Mouse (Mus musculus): ENCODE results near the gene Pilra. TPM values are rescaled to one million over a fixed set of nuclear protein-coding genes. Genes with fewer than 3 reads are reported as not detected.
"Not testable (repeated sequence)": the region's sequence is repeated elsewhere in the genome, so short reads cannot be mapped to it uniquely, and the experiment has no call there.

Pilra gene
- total RNA-seq (2012; rRNA removed), result 0.21 and 0.62 TPM in 2 replicates

DNA sequence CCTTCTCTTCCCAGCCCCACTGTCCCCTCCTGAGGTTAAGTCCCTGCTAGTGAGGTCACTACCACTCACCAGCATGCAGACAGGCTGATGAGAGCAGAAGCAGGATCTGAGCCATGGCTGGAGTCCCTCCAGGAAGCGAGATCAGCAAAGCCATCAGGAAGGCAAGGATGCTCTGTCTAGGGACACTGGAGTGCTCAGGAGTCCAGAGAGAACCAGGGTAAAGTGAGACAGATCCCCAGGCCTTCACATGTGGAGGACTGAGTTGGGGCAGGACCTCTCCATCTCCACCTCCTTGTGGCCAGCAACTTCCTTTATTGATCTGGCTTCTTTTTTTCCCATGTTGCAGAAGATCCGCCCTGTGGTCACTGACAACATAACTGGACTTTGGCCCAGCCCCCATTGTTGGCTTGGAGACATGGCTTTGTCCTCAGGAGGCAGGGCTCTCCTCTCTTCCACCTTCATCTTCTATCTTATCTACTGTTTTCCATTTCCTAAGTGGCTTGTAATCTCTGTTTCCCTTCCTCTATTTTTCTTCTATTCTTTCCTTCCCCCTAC, at the start of gene Pilra:
Gene Pilra (minus strand): TSS at position 316 of the 555 bp plus-strand sequence.
- in situ Hi-C loops (cut with MboI; ENCODE audit: low sequenced_read_pairs in 2 of 2, unreplicated experiment in 2 of 2); H3K27ac ChIP-seq (ENCODE audit: insufficient read depth, low read depth, low read length, poor library complexity, severe bottlenecking); DNase-seq (ENCODE audit: low read depth, low spot score): not testable (repeated sequence)

DNA sequence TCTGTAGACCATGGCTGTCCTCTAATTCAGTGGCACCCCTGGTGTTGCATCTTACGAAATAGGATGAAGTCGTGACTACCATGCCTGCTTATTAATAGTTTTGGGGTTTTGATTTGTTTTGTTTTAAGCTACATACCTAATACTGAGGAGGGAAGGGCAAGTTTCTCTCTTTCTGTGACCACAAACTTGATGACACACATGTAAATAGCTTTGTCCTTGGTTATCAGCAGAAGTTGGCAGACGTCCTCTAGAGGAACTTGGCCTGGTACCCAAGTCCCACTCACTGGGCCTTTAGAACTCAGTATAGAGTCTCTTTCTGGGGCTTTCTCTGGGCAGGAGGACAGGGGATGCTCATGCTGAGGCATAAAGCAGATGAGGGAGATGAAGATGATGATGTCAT, 47.3 kb upstream of the Pilra start:
- no peak for DNase-seq (ENCODE audit: low read depth, low spot score)
- Histone ChIP-seq H3K27ac (ENCODE audit: insufficient read depth, low read depth, low read length, poor library complexity, severe bottlenecking) (no peak overlapping the region), H3K36me3 (ENCODE audit: control insufficient read depth, insufficient read depth, low read length, poor library complexity, severe bottlenecking) (no peaks in the 10 kb centered on the region), H3K4me1 (ENCODE audit: control insufficient read depth in 2 of 2, insufficient read depth in 2 of 2, low read length in 2 of 2, poor library complexity in 1 of 2) (no peaks in the 10 kb centered on the region), H3K4me3 (ENCODE audit: insufficient read depth in 1 of 2, low read depth in 1 of 2, low read length in 2 of 2, poor library complexity in 1 of 2, severe bottlenecking in 1 of 2) (no peak overlapping the region), H3K9ac (ENCODE audit: insufficient read depth, low read depth, low read length, poor library complexity, severe bottlenecking) (no peak overlapping the region), H3K9me3 (ENCODE audit: control insufficient read depth, insufficient read depth, low read depth, low read length) (no peaks in the 10 kb centered on the region)
- in situ Hi-C loops (cut with MboI; ENCODE audit: low sequenced_read_pairs in 2 of 2, unreplicated experiment in 2 of 2), result loop anchor here in 1 of 2 experiments (10.0 kb wide), 1 partner anchor 91 kb away; no protein-coding TSS in a partner anchor
- TF ChIP-seq MAFK (IDR thresholded peaks at IDR 0.05; ENCODE audit: insufficient read depth, low read depth, low read length), result no peak
- no peak for TF ChIP-seq HCFC1 (IDR thresholded peaks at IDR 0.05; ENCODE audit: borderline replicate concordance, insufficient read depth, low read length)
- no peak for TF ChIP-seq CHD2 (IDR thresholded peaks at IDR 0.05; ENCODE audit: low read depth, low read length)
- no peak for TF ChIP-seq ZNF384 (IDR thresholded peaks at IDR 0.05; ENCODE audit: low read depth, low read length)
- no peak for TF ChIP-seq ZC3H11A (IDR thresholded peaks at IDR 0.05; ENCODE audit: borderline replicate concordance, low read depth, low read length)

More for the DNA sequence above, at the start of gene Pilra:
- H3K9me3 ChIP-seq (ENCODE audit: control insufficient read depth, insufficient read depth, low read depth, low read length); H3K4me1 ChIP-seq (ENCODE audit: control insufficient read depth in 2 of 2, insufficient read depth in 2 of 2, low read length in 2 of 2, poor library complexity in 1 of 2); H3K4me3 ChIP-seq (ENCODE audit: insufficient read depth in 1 of 2, low read depth in 1 of 2, low read length in 2 of 2, poor library complexity in 1 of 2, severe bottlenecking in 1 of 2); H3K36me3 ChIP-seq (ENCODE audit: control insufficient read depth, insufficient read depth, low read length, poor library complexity, severe bottlenecking); H3K9ac ChIP-seq (ENCODE audit: insufficient read depth, low read depth, low read length, poor library complexity, severe bottlenecking): not testable (repeated sequence)

DNA sequence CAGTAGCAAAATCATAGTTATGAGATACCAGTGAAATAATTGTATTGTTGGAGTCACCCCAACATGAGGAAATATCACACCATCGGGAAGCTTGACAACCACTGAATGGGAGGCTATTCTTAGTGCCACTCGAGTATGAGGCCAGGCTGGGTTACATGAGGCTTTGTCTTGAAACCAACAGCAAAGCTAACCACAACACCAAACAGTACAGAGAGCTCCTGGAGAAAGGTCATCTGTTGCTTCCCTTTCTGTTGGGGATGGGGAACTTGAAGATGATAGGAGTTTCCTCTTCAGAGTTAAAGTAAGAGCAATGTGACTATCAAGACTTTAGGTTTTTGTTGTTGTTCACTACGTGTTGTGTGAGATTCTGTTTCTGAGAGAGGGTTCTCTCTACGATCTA, 46.8 kb upstream of the Pilra start:
- DNase-seq (ENCODE audit: low read depth, low spot score), result no peak
- H3K9ac ChIP-seq (ENCODE audit: insufficient read depth, low read depth, low read length, poor library complexity, severe bottlenecking), result no peak overlapping the region
- no peak overlapping the region for H3K27ac ChIP-seq (ENCODE audit: insufficient read depth, low read depth, low read length, poor library complexity, severe bottlenecking)
- H3K9me3 ChIP-seq (ENCODE audit: control insufficient read depth, insufficient read depth, low read depth, low read length), result no peaks in the 10 kb centered on the region
- TF ChIP-seq ZC3H11A (IDR thresholded peaks at IDR 0.05; ENCODE audit: borderline replicate concordance, low read depth, low read length) (no peak), CHD2 (IDR thresholded peaks at IDR 0.05; ENCODE audit: low read depth, low read length) (no peak), MAFK (IDR thresholded peaks at IDR 0.05; ENCODE audit: insufficient read depth, low read depth, low read length) (no peak), ZNF384 (IDR thresholded peaks at IDR 0.05; ENCODE audit: low read depth, low read length) (no peak), HCFC1 (IDR thresholded peaks at IDR 0.05; ENCODE audit: borderline replicate concordance, insufficient read depth, low read length) (no peak)
- no peaks in the 10 kb centered on the region for H3K4me1 ChIP-seq (ENCODE audit: control insufficient read depth in 2 of 2, insufficient read depth in 2 of 2, low read length in 2 of 2, poor library complexity in 1 of 2)
- H3K36me3 ChIP-seq (ENCODE audit: control insufficient read depth, insufficient read depth, low read length, poor library complexity, severe bottlenecking), result no peaks in the 10 kb centered on the region
- no peak overlapping the region for H3K4me3 ChIP-seq (ENCODE audit: insufficient read depth in 1 of 2, low read depth in 1 of 2, low read length in 2 of 2, poor library complexity in 1 of 2, severe bottlenecking in 1 of 2)
- in situ Hi-C loops (cut with MboI; ENCODE audit: low sequenced_read_pairs in 2 of 2, unreplicated experiment in 2 of 2), result loop anchor here in 1 of 2 experiments (10.0 kb wide), 1 partner anchor 92 kb away; no protein-coding TSS in a partner anchor

DNA sequence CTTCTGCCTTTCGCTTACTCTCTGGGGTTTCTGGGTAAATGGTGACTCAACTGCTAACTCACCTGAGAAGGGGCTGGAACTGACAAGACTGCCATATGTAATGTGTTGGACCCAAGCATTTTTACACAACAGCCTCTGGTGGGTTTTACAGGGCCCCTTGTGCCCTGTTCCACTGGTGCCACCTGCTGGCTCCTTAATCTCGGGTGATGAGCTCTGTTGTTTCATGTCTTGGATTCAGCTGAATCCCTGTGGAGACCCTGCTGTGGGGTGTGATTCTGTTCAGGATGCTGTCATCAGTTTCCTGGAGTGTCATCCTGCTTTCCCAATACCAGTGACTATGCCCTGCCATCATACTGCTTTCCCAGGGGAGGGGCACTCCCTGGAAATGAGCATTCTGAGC, 41.8 kb upstream of the Pilra start:
- no peaks in the 10 kb centered on the region for H3K36me3 ChIP-seq (ENCODE audit: control insufficient read depth, insufficient read depth, low read length, poor library complexity, severe bottlenecking)
- no peak overlapping the region for H3K4me3 ChIP-seq (ENCODE audit: insufficient read depth in 1 of 2, low read depth in 1 of 2, low read length in 2 of 2, poor library complexity in 1 of 2, severe bottlenecking in 1 of 2)
- DNase-seq (ENCODE audit: low read depth, low spot score), result no peak
- no peak overlapping the region for H3K9ac ChIP-seq (ENCODE audit: insufficient read depth, low read depth, low read length, poor library complexity, severe bottlenecking)
- TF ChIP-seq HCFC1 (IDR thresholded peaks at IDR 0.05; ENCODE audit: borderline replicate concordance, insufficient read depth, low read length) (no peak), ZNF384 (IDR thresholded peaks at IDR 0.05; ENCODE audit: low read depth, low read length) (no peak), ZC3H11A (IDR thresholded peaks at IDR 0.05; ENCODE audit: borderline replicate concordance, low read depth, low read length) (no peak), MAFK (IDR thresholded peaks at IDR 0.05; ENCODE audit: insufficient read depth, low read depth, low read length) (no peak), CHD2 (IDR thresholded peaks at IDR 0.05; ENCODE audit: low read depth, low read length) (no peak)
- no peaks in the 10 kb centered on the region for H3K4me1 ChIP-seq (ENCODE audit: control insufficient read depth in 2 of 2, insufficient read depth in 2 of 2, low read length in 2 of 2, poor library complexity in 1 of 2)
- no peaks in the 10 kb centered on the region for H3K9me3 ChIP-seq (ENCODE audit: control insufficient read depth, insufficient read depth, low read depth, low read length)
- no peak overlapping the region for H3K27ac ChIP-seq (ENCODE audit: insufficient read depth, low read depth, low read length, poor library complexity, severe bottlenecking)
- in situ Hi-C loops (cut with MboI; ENCODE audit: low sequenced_read_pairs in 2 of 2, unreplicated experiment in 2 of 2), result no loop called here

DNA sequence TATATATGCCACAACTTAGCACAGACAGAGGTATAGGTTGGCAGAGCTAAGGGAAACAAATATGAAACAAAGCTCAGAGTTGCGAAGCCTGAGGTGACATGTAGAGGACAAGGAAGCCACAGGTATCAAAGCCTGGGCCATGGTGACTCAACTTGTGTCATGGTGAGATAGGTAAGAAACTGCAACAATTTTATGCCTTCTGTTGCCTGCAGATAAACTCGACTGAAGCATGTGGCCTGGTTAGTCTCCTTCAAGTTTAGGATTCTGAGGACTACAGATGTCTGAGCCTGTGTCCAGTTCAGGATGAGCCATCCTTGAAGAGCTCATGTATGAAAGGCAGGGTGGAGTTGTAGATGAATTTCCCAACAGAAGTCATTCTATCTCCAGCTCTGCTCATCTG, 39.0 kb upstream of the Pilra start:
- no peak overlapping the region for H3K4me3 ChIP-seq (ENCODE audit: insufficient read depth in 1 of 2, low read depth in 1 of 2, low read length in 2 of 2, poor library complexity in 1 of 2, severe bottlenecking in 1 of 2)
- no peaks in the 10 kb centered on the region for H3K9me3 ChIP-seq (ENCODE audit: control insufficient read depth, insufficient read depth, low read depth, low read length)
- no peak for DNase-seq (ENCODE audit: low read depth, low spot score)
- no peaks in the 10 kb centered on the region for H3K4me1 ChIP-seq (ENCODE audit: control insufficient read depth in 2 of 2, insufficient read depth in 2 of 2, low read length in 2 of 2, poor library complexity in 1 of 2)
- in situ Hi-C loops (cut with MboI; ENCODE audit: low sequenced_read_pairs in 2 of 2, unreplicated experiment in 2 of 2), result no loop called here
- H3K9ac ChIP-seq (ENCODE audit: insufficient read depth, low read depth, low read length, poor library complexity, severe bottlenecking), result no peak overlapping the region
- TF ChIP-seq MAFK (IDR thresholded peaks at IDR 0.05; ENCODE audit: insufficient read depth, low read depth, low read length) (no peak), HCFC1 (IDR thresholded peaks at IDR 0.05; ENCODE audit: borderline replicate concordance, insufficient read depth, low read length) (no peak), CHD2 (IDR thresholded peaks at IDR 0.05; ENCODE audit: low read depth, low read length) (no peak), ZC3H11A (IDR thresholded peaks at IDR 0.05; ENCODE audit: borderline replicate concordance, low read depth, low read length) (no peak), ZNF384 (IDR thresholded peaks at IDR 0.05; ENCODE audit: low read depth, low read length) (no peak)
- H3K27ac ChIP-seq (ENCODE audit: insufficient read depth, low read depth, low read length, poor library complexity, severe bottlenecking), result no peak overlapping the region
- no peaks in the 10 kb centered on the region for H3K36me3 ChIP-seq (ENCODE audit: control insufficient read depth, insufficient read depth, low read length, poor library complexity, severe bottlenecking)

DNA sequence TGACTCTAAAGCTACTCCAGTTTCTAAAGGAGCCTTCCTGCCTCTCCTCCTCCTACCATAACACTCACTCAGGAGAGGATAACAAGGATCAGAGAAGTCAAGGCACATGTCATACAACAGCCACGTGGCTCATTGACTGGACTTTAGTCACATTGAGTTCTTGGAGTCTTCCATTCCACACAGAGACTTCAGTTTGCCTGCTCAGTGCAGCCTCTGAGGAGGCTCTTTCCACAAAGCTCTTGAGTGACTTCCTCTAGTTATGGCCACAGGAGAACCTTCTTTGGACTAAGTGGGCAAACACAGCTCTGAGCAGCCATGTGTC, 36.3 kb upstream of the Pilra start:
- not testable (repeated sequence) for H3K36me3 ChIP-seq (ENCODE audit: control insufficient read depth, insufficient read depth, low read length, poor library complexity, severe bottlenecking); DNase-seq (ENCODE audit: low read depth, low spot score)

More for the DNA sequence above, 36.3 kb upstream of the Pilra start:
- H3K9me3 ChIP-seq (ENCODE audit: control insufficient read depth, insufficient read depth, low read depth, low read length); H3K4me3 ChIP-seq (ENCODE audit: insufficient read depth in 1 of 2, low read depth in 1 of 2, low read length in 2 of 2, poor library complexity in 1 of 2, severe bottlenecking in 1 of 2); H3K27ac ChIP-seq (ENCODE audit: insufficient read depth, low read depth, low read length, poor library complexity, severe bottlenecking); H3K9ac ChIP-seq (ENCODE audit: insufficient read depth, low read depth, low read length, poor library complexity, severe bottlenecking); in situ Hi-C loops (cut with MboI; ENCODE audit: low sequenced_read_pairs in 2 of 2, unreplicated experiment in 2 of 2); H3K4me1 ChIP-seq (ENCODE audit: control insufficient read depth in 2 of 2, insufficient read depth in 2 of 2, low read length in 2 of 2, poor library complexity in 1 of 2): not testable (repeated sequence)

All from ES-E14 (cell line).